Comparison of ENCODE assay signal across 10 mouse cellular contexts in genomic region chr4:135312706-135313105, GRCm38 (mm10). TPM values are rescaled to one million over a fixed set of nuclear protein-coding genes. Genes with fewer than 3 reads are reported as not detected.
A peak's percentile ranks its signal among the peaks of the same experiment; 100 is the strongest.
DNase-seq lines count a peak whose midpoint lies in the region; ATAC-seq lines count a peak whose summit lies in the region.
"Had no signal": no experiment of that assay in that cellular context is flagged by ENCODE, and none has a peak within 500 bp of the region (broad histone marks: within the 10 kb centered on the region; RNA-seq: fewer than 3 reads in every experiment).

No protein-coding gene starts in this region.

- 18% methylated on average over 4 of the region's 4 CpGs for WGBS in heart, embryonic 11.5 days (ENCODE audit: insufficient replicate concordance)
- WGBS in macrophage (ENCODE audit: missing documents) = 88% methylated on average over 4 of the region's 4 CpGs
- WGBS in midbrain, embryonic 14.5 days = 59% methylated on average over 4 of the region's 4 CpGs

- H3K27me3 ChIP-seq in heart, embryonic 11.5 days (ENCODE audit: control insufficient read depth, insufficient read depth, low read length) = no peaks in the 10 kb centered on the region
- no peaks in the 10 kb centered on the region for H3K27me3 ChIP-seq in midbrain, embryonic 14.5 days (ENCODE audit: control insufficient read depth, insufficient read depth, low read length)
- H3K27me3 ChIP-seq: embryonic facial prominence, embryonic 12.5 days; neural tube, embryonic 12.5 days had no signal

- H3K4me2 ChIP-seq in heart, embryonic 11.5 days = peak overlapping the region; percentile 57
- no peak overlapping the region for H3K4me2 ChIP-seq in midbrain, embryonic 14.5 days (ENCODE audit: low read length)
- H3K4me2 ChIP-seq: embryonic facial prominence, embryonic 12.5 days; neural tube, embryonic 12.5 days had no signal

- DNase-seq in urinary bladder, postnatal 14 days (ENCODE audit: low spot score) = peak; percentile 58
- DNase-seq in urinary bladder, postnatal 10 days (ENCODE audit: low spot score) = no peak
- peak; percentile 13 to 39 for DNase-seq in cerebellum, adult 18-20 months
- DNase-seq in kidney, postnatal 25 days = peak; percentile 81 to 89
- no peak for DNase-seq in urinary bladder, adult 2 months (ENCODE audit: low spot score)
- no peak for DNase-seq in midbrain, embryonic 14.5 days

- peaks cover 5% of the 10 kb centered on the region; the same call in 1 of the 2 replicates for H3K9me3 ChIP-seq in heart, embryonic 11.5 days (replicated peaks; ENCODE audit: control insufficient read depth, low read length)
- H3K9me3 ChIP-seq in midbrain, embryonic 14.5 days (ENCODE audit: control insufficient read depth, low read length) = no peaks in the 10 kb centered on the region
- H3K9me3 ChIP-seq: neural tube, embryonic 12.5 days had no signal

- peak; percentile 51; the same call in 1 of the 2 replicates for ATAC-seq in heart, embryonic 11.5 days (replicated peaks; ENCODE audit: insufficient number of reproducible peaks, low FRiP score, low TSS enrichment)
- no peak for ATAC-seq in midbrain, embryonic 14.5 days (ENCODE audit: low FRiP score, low TSS enrichment)

- H3K36me3 ChIP-seq in heart, embryonic 11.5 days (ENCODE audit: control insufficient read depth, insufficient read depth, low read length) = peaks cover 12% of the 10 kb centered on the region
- no peaks in the 10 kb centered on the region for H3K36me3 ChIP-seq in macrophage (ENCODE audit: inconsistent target)
- peaks cover 23% of the 10 kb centered on the region for H3K36me3 ChIP-seq in midbrain, embryonic 14.5 days (ENCODE audit: control insufficient read depth, insufficient read depth, low read length)

- H3K27ac ChIP-seq in heart, embryonic 11.5 days (ENCODE audit: low read depth, low read length) = peak overlapping the region; percentile 95
- H3K27ac ChIP-seq in macrophage = peak overlapping the region; percentile 73; the same call in 1 of the 2 replicates
- H3K27ac ChIP-seq in midbrain, embryonic 14.5 days (replicated peaks; ENCODE audit: low read depth, low read length) = no peak overlapping the region
- H3K27ac ChIP-seq: embryonic facial prominence, embryonic 12.5 days; neural tube, embryonic 12.5 days had no signal

- H3K4me3 ChIP-seq in heart, embryonic 11.5 days (ENCODE audit: low read depth, low read length) = no peak overlapping the region
- H3K4me3 ChIP-seq in macrophage (ENCODE audit: inconsistent target) = no peak overlapping the region
- no peak overlapping the region for H3K4me3 ChIP-seq in midbrain, embryonic 14.5 days (replicated peaks; ENCODE audit: low read depth, low read length)
- H3K4me3 ChIP-seq: embryonic facial prominence, embryonic 12.5 days; neural tube, embryonic 12.5 days had no signal

- peak overlapping the region; percentile 39; the same call in 1 of the 2 replicates for H3K9ac ChIP-seq in heart, embryonic 11.5 days (ENCODE audit: low read depth, low read length)
- no peak overlapping the region for H3K9ac ChIP-seq in midbrain, embryonic 14.5 days (replicated peaks; ENCODE audit: low read length)
- H3K9ac ChIP-seq: embryonic facial prominence, embryonic 12.5 days; neural tube, embryonic 12.5 days had no signal

- H3K4me1 ChIP-seq in heart, embryonic 11.5 days (ENCODE audit: control insufficient read depth, insufficient read depth, low read length) = peaks cover 38% of the 10 kb centered on the region
- H3K4me1 ChIP-seq in midbrain, embryonic 14.5 days (ENCODE audit: control insufficient read depth, insufficient read depth, low read length) = no peaks in the 10 kb centered on the region
- H3K4me1 ChIP-seq: neural tube, embryonic 12.5 days had no signal

- H3K79me2 ChIP-seq in macrophage (ENCODE audit: inconsistent target) = no peaks in the 10 kb centered on the region

RNA-seq across cellular contexts. Expression of gene Clic4, which starts 40.1 kb away (rescaled TPM):
- polyA plus RNA-seq in heart, embryonic 11.5 days (2014; fragmentation: Nextera tagmentation; extraction: Ambion mirVana) = 156 and 251 TPM in 2 replicates
- 1,000 to 10,000 TPM in 4 of 26 experiments, 100 to 1,000 TPM in 12, 10 to 100 TPM in 10; 44.7 to 1,202 (median 255) TPM for total RNA-seq in macrophage (2018; cell fraction: chromatin; rRNA removed)
- total RNA-seq in macrophage (2018; cell fraction: cytosol; rRNA removed) = 1,000 to 10,000 TPM in 1 of 26 experiments, 100 to 1,000 TPM in 25; 181 to 1,494 (median 243) TPM
- total RNA-seq in macrophage (2018; cell fraction: nucleus; rRNA removed) = 1,000 to 10,000 TPM in 4 of 26 experiments, 100 to 1,000 TPM in 21, 10 to 100 TPM in 1; 96.8 to 1,122 (median 483) TPM
- polyA plus RNA-seq in macrophage (2018) = 149 to 188 TPM (median 173 TPM) in 3 replicates
- polyA plus RNA-seq in urinary bladder, adult 2 months (2012; rRNA removed) = 151 and 185 TPM in 2 replicates
- 34.9 and 61.9 TPM in 2 replicates for polyA plus RNA-seq in midbrain, embryonic 14.5 days (2014; fragmentation: Nextera tagmentation; extraction: Ambion mirVana)

RNA-seq across cellular contexts. Expression of gene Srrm1, which starts 40.4 kb away (rescaled TPM):
- 143 and 183 TPM in 2 replicates for polyA plus RNA-seq in heart, embryonic 11.5 days (2014; fragmentation: Nextera tagmentation; extraction: Ambion mirVana)
- total RNA-seq in macrophage (2018; cell fraction: chromatin; rRNA removed) = 100 to 1,000 TPM; 375 to 635 (median 477) TPM
- 100 to 1,000 TPM in 14 of 26 experiments, 10 to 100 TPM in 12; 88.1 to 126 (median 101) TPM for total RNA-seq in macrophage (2018; cell fraction: cytosol; rRNA removed)
- 100 to 1,000 TPM; 200 to 361 (median 267) TPM for total RNA-seq in macrophage (2018; cell fraction: nucleus; rRNA removed)
- polyA plus RNA-seq in macrophage (2018) = 79.8 to 270 TPM (median 92.9 TPM) in 3 replicates
- polyA plus RNA-seq in urinary bladder, adult 2 months (2012; rRNA removed) = 72.7 and 112 TPM in 2 replicates
- 160 and 179 TPM in 2 replicates for polyA plus RNA-seq in midbrain, embryonic 14.5 days (2014; fragmentation: Nextera tagmentation; extraction: Ambion mirVana)

Comparison
In these comparisons a context has a peak if more than half of its experiments do, and no peak if none do; other contexts are left out.
1. DNase-seq: peak in urinary bladder, postnatal 14 days (single experiment), cerebellum, adult 18-20 months (2 of 2) and kidney, postnatal 25 days (2 of 2); none in urinary bladder, postnatal 10 days (single experiment), urinary bladder, adult 2 months (single experiment) and midbrain, embryonic 14.5 days (single experiment).